Mouse (Mus musculus): ENCODE data around the gene Trpt1. TPM values are rescaled to one million over a fixed set of nuclear protein-coding genes. Genes with fewer than 3 reads are reported as not detected.
A peak's percentile ranks its signal among the peaks of the same experiment; 100 is the strongest.

Gene Trpt1
- polyA plus RNA-seq, 1 experiment from 2014 or later = 15.2 TPM

- no peak overlapping the region for H3K4me3 ChIP-seq (ENCODE audit: low read depth, low read length)
- 52% methylated on average over 6 of the region's 6 CpGs for WGBS
- H3K36me3 ChIP-seq (ENCODE audit: control insufficient read depth, insufficient read depth, low read length) = 0 out of 2 replicates have a peak, but pooled peaks cover 2% of the 10 kb centered on the region
- ATAC-seq = no peak
- H3K27ac ChIP-seq (ENCODE audit: low read depth, low read length) = no peak overlapping the region
- H3K9me3 ChIP-seq (replicated peaks; ENCODE audit: control insufficient read depth, low read length) = no peaks in the 10 kb centered on the region
- H3K9ac ChIP-seq (ENCODE audit: low read length) = peak overlapping the region; percentile 13; the same call in 1 of the 2 replicates
- DNase-seq (ENCODE audit: low spot score) = no peak
- no peaks in the 10 kb centered on the region for H3K27me3 ChIP-seq (replicated peaks; ENCODE audit: control insufficient read depth, insufficient read depth, low read length)
- H3K4me2 ChIP-seq (ENCODE audit: low read length) = no peak overlapping the region
- H3K4me1 ChIP-seq (ENCODE audit: control insufficient read depth, insufficient read depth, low read length) = peaks cover 17% of the 10 kb centered on the region
These were observed 24.3 kb upstream of the Trpt1 start for GRCm38 (mm10) chr19:6971644-6972043.

DNA sequence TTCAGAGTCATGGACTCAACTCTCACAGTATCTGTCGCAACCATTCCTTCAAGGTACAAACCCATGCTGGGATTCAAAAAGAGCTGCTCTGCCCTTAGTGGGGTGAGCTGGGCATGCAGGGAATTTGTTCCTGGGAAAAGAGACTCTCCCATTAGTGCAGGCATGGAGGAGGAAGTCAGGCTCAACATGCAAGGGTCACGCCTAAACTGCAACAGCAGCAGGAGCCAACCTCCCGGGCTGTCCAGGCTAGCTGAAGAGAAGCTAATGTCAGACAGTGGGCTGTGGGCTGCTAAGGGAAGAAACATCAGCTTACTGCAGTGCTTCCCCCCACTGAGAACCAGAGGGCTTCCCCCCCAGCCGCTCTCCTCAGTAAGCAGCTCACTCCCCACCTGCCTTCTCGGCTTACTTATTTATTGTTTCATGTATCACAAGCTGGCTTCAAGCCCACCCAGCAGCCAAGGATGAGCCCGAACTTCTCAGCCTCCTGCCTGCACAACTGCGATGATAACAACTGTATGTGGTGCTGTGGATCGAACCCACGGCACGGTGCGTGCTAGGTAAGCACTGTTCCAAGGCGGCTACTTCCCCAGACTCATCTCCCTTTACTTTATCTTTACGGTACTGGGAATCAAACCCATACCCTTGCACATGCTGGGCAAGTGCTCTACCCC is 23.5 kb upstream of the Trpt1 start:
- H3K4me1 ChIP-seq (ENCODE audit: control insufficient read depth, insufficient read depth, low read length) = peaks cover 19% of the 10 kb centered on the region
- peaks cover 7% of the 10 kb centered on the region for H3K36me3 ChIP-seq (ENCODE audit: control insufficient read depth, insufficient read depth, low read length)
- H3K9me3 ChIP-seq (replicated peaks; ENCODE audit: control insufficient read depth, low read length) = no peaks in the 10 kb centered on the region
- ATAC-seq (no peak), DNase-seq (ENCODE audit: low spot score) (no peak)
- no peak overlapping the region for H3K4me2 ChIP-seq (ENCODE audit: low read length)
- 83% methylated on average over 13 of the region's 13 CpGs for WGBS
- H3K9ac ChIP-seq (ENCODE audit: low read length) = no peak overlapping the region
- no peak overlapping the region for H3K27ac ChIP-seq (ENCODE audit: low read depth, low read length)
- no peak overlapping the region for H3K4me3 ChIP-seq (ENCODE audit: low read depth, low read length)
- H3K27me3 ChIP-seq (replicated peaks; ENCODE audit: control insufficient read depth, insufficient read depth, low read length) = no peaks in the 10 kb centered on the region

GRCm38 (mm10) chr19:6973581-6974190 is 22.2 kb upstream of the Trpt1 start:
- no peaks in the 10 kb centered on the region for H3K27me3 ChIP-seq (replicated peaks; ENCODE audit: control insufficient read depth, insufficient read depth, low read length)
- H3K4me1 ChIP-seq (ENCODE audit: control insufficient read depth, insufficient read depth, low read length) = peaks cover 24% of the 10 kb centered on the region
- 42% methylated on average over 12 of the region's 12 CpGs for WGBS
- H3K4me2 ChIP-seq (ENCODE audit: low read length) = peak overlapping the region; percentile 84
- no peak for DNase-seq (ENCODE audit: low spot score)
- H3K27ac ChIP-seq (ENCODE audit: low read depth, low read length) = no peak overlapping the region
- no peak for ATAC-seq
- peak overlapping the region; percentile 55 for H3K4me3 ChIP-seq (ENCODE audit: low read depth, low read length)
- peaks cover 20% of the 10 kb centered on the region for H3K36me3 ChIP-seq (ENCODE audit: control insufficient read depth, insufficient read depth, low read length)
- H3K9ac ChIP-seq (ENCODE audit: low read length) = peak overlapping the region; percentile 78
- H3K9me3 ChIP-seq (replicated peaks; ENCODE audit: control insufficient read depth, low read length) = no peaks in the 10 kb centered on the region

DNA sequence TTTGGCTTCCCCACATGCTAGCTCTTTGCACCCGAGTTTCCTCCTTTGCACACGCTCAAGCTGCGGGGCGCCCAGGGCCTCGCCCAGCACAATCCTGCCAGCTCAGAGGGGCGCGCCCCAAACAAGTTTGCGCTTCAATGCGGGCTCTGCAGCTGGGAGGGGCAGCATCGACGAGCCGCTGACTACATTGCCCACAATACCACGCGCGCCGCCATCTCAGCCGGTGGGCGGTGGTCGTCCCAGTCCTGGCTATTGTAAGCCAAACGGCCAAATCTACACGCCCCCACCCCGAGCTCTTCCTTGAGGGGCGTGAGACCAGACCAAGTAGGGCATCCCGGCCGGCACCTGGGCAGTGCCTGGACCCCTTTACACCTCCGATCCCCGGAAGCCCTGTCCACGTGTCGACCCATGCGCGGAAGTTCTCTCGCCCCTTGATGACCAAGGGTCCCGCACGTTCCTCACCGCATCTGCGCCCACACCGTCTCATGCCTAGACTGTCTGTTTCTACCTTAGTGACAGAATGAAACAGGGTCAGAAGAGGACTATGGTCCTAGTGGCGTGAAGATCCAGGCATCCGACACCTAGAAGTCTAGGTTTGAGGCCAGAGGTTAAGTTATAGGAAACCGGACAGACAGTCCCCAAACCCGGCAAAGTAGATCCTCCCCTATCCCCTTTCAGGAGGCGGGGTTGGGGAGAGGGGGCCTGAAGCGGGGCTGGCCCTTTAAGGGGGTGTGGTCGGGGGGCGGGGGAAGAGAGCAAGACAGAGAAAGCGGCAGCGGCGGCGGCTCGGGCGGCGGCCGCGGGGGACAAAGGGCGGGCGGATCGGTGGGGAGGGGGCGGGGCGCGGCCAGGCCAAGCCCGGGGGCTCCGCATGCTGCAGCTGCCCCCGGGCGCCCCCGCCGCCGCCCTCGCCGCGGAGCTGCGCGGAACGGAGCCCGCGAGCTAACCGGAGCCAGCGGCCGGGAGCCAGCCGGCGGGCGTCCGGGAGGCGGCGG is 21.4 kb upstream of the Trpt1 start, which contains the start of gene Ppp1r14b:
Ppp1r14b (plus strand) TSS at position 758 of the 995 bp plus-strand sequence.
- Histone ChIP-seq H3K36me3 (ENCODE audit: control insufficient read depth, insufficient read depth, low read length) (peaks cover 25% of the 10 kb centered on the region), H3K9ac (ENCODE audit: low read length) (peak within 1 kb of the TSS; percentile 78), H3K27ac (ENCODE audit: low read depth, low read length) (peak within 1 kb of the TSS; percentile 97), H3K9me3 (replicated peaks; ENCODE audit: control insufficient read depth, low read length) (no peaks in the 10 kb centered on the region), H3K4me3 (ENCODE audit: low read depth, low read length) (peak within 1 kb of the TSS; percentile 55), H3K4me2 (ENCODE audit: low read length) (peak within 1 kb of the TSS; percentile 84), H3K27me3 (replicated peaks; ENCODE audit: control insufficient read depth, insufficient read depth, low read length) (no peaks in the 10 kb centered on the region), H3K4me1 (ENCODE audit: control insufficient read depth, insufficient read depth, low read length) (peaks cover 32% of the 10 kb centered on the region)
- peak; percentile 93 for DNase-seq (ENCODE audit: low spot score)
- WGBS = under 1% methylated on average over 66 of the region's 84 CpGs
- ATAC-seq = peak; percentile 71

GRCm38 (mm10) chr19:6975537-6976521 is 20.1 kb upstream of the Trpt1 start, which contains the start of gene Plcb3:
Plcb3 (minus strand) TSS chr19:6976470.
- ATAC-seq (peak; percentile 4; the same call in 1 of the 2 replicates), DNase-seq (ENCODE audit: low spot score) (peak; percentile 92)
- Histone ChIP-seq H3K4me2 (ENCODE audit: low read length) (peak within 1 kb of the TSS; percentile 84), H3K27ac (ENCODE audit: low read depth, low read length) (peak within 1 kb of the TSS; percentile 97), H3K36me3 (ENCODE audit: control insufficient read depth, insufficient read depth, low read length) (peaks cover 25% of the 10 kb centered on the region), H3K27me3 (replicated peaks; ENCODE audit: control insufficient read depth, insufficient read depth, low read length) (no peaks in the 10 kb centered on the region), H3K4me1 (ENCODE audit: control insufficient read depth, insufficient read depth, low read length) (peaks cover 23% of the 10 kb centered on the region), H3K9ac (ENCODE audit: low read length) (peak within 1 kb of the TSS; percentile 78), H3K4me3 (ENCODE audit: low read depth, low read length) (peak within 1 kb of the TSS; percentile 55), H3K9me3 (replicated peaks; ENCODE audit: control insufficient read depth, low read length) (no peaks in the 10 kb centered on the region)
- WGBS = under 1% methylated on average over 16 of the region's 16 CpGs

- Histone ChIP-seq H3K4me1 (ENCODE audit: control insufficient read depth, insufficient read depth, low read length) (peaks cover 26% of the 10 kb centered on the region), H3K9me3 (replicated peaks; ENCODE audit: control insufficient read depth, low read length) (no peaks in the 10 kb centered on the region), H3K36me3 (ENCODE audit: control insufficient read depth, insufficient read depth, low read length) (peaks cover 31% of the 10 kb centered on the region), H3K4me3 (ENCODE audit: low read depth, low read length) (no peak overlapping the region; the same call in 1 of the 2 replicates), H3K27ac (ENCODE audit: low read depth, low read length) (peak overlapping the region; percentile 91; the same call in 1 of the 2 replicates), H3K27me3 (replicated peaks; ENCODE audit: control insufficient read depth, insufficient read depth, low read length) (no peaks in the 10 kb centered on the region), H3K9ac (ENCODE audit: low read length) (peak overlapping the region; percentile 79), H3K4me2 (ENCODE audit: low read length) (peak overlapping the region; percentile 78)
- ATAC-seq (no peak), DNase-seq (ENCODE audit: low spot score) (no peak)
- 81% methylated on average over 13 of the region's 13 CpGs for WGBS
These were observed 17.9 kb upstream of the Trpt1 start for GRCm38 (mm10) chr19:6977759-6978638.

DNA sequence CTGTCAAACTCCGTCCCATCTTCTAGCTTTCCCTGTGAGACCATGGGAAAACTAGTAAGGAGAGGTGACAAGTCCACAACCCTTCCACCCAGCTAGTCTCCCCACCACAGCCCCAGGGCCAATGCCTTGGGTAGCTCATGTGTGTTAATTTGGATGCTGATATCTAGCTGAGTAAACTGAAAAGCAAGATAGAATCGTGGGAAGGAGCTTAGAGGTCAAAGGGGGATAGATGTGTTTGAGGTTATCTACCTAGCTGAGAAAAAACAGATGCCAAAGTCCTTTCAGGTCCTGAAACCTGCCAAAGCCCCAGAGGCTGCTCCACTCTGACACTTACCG is 17.3 kb upstream of the Trpt1 start:
- Histone ChIP-seq H3K9ac (ENCODE audit: low read length) (peak overlapping the region; percentile 79), H3K27ac (ENCODE audit: low read depth, low read length) (peak overlapping the region; percentile 91; the same call in 1 of the 2 replicates), H3K9me3 (replicated peaks; ENCODE audit: control insufficient read depth, low read length) (no peaks in the 10 kb centered on the region), H3K4me2 (ENCODE audit: low read length) (peak overlapping the region; percentile 78), H3K4me3 (ENCODE audit: low read depth, low read length) (peak overlapping the region; percentile 64), H3K36me3 (ENCODE audit: control insufficient read depth, insufficient read depth, low read length) (peaks cover 34% of the 10 kb centered on the region), H3K27me3 (replicated peaks; ENCODE audit: control insufficient read depth, insufficient read depth, low read length) (no peaks in the 10 kb centered on the region), H3K4me1 (ENCODE audit: control insufficient read depth, insufficient read depth, low read length) (peaks cover 26% of the 10 kb centered on the region)
- DNase-seq (ENCODE audit: low spot score) = no peak
- ATAC-seq = no peak
- 55% methylated on average over 3 of the region's 3 CpGs for WGBS

Data from forebrain, embryonic 14.5 days (tissue).